Mouse (Mus musculus) adrenal gland, postnatal 25 days (tissue): Measurements from ENCODE around the gene Nck2. TPM values are rescaled to one million over a fixed set of nuclear protein-coding genes. Genes with fewer than 3 reads are reported as not detected.
"Not testable (repeated sequence)": the region's sequence is repeated elsewhere in the genome, so short reads cannot be mapped to it uniquely, and the experiment has no call there.

Experiments used
- DNase-seq: peaks from one replicate; pipeline ENCODE4 v3.0.0; 2021; ENCODE audit warnings: mixed read lengths
- total RNA-seq: library from RNA; stranded (reverse); gene quantifications from 2 replicates; pipeline ENCODE4 v1.2.3, GENCODE M21; 2021

Gene Nck2
- total RNA-seq, 1 experiment from 2014 or later: 33.1 TPM

GRCm38 (mm10) chr1:43534060-43534760, 89.8 kb downstream of the Nck2 start:
- DNase-seq: no peak

GRCm38 (mm10) chr1:43535519-43536000, 91.2 kb downstream of the Nck2 start:
- no peak for DNase-seq

GRCm38 (mm10) chr1:43536266-43536665, 91.9 kb downstream of the Nck2 start:
- DNase-seq: no peak

- DNase-seq: no peak
These were observed 92.6 kb downstream of the Nck2 start for GRCm38 (mm10) chr1:43537021-43537420.

DNA sequence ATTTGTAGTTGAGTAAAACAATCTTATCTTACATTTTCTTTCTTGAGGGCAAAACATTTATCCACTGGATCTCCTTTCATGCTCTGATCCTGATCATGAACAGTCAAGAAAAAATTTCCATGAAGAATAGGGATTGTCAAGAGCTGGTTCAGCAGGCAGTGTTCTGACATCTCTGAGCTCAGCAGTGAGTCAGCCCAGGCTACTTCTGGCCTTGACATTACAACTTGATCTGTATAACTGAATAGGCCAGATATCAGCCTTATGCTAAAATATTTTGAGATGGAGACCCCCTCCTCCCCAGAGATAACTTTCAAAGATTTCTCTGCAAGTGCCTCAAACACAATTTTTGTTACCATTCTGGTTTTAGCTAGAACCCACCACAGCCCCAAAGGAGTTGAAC, 93.1 kb downstream of the Nck2 start:
- no peak for DNase-seq

GRCm38 (mm10) chr1:43538716-43539115, 94.3 kb downstream of the Nck2 start:
- no peak for DNase-seq

DNA sequence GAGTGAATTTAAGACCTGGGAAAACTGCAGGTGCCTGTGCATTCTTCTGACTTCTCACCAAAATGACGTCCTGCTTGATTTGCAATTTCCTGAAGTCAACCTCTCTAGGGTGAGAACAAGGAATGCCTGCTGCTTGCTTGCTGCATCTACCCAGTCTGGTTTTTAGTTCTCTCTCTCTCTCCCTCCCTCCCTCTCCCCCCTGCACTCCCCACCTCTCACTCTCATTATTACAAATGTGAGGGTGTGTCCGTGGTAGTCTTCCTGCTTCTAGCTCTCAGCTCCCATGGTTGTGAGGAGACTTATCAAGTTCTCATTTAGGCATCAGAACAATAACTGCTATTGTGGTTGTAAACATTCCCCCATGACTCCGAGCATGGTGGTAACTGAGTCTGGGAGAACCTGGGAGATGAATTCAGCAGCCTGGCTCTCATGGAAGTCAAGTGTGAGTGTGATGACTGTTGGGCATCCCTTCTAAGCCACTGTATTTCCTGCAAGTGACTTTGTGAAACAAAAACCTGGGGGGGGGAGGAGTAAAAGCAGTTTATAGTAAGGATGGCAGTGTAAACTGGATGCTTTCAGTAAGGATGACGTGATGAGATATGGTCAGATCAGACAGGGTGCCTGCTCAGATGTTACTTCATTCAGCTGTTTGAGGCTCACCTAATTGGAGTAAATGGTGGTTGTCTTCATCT, 95.5 kb downstream of the Nck2 start:
- no peak for DNase-seq

DNA sequence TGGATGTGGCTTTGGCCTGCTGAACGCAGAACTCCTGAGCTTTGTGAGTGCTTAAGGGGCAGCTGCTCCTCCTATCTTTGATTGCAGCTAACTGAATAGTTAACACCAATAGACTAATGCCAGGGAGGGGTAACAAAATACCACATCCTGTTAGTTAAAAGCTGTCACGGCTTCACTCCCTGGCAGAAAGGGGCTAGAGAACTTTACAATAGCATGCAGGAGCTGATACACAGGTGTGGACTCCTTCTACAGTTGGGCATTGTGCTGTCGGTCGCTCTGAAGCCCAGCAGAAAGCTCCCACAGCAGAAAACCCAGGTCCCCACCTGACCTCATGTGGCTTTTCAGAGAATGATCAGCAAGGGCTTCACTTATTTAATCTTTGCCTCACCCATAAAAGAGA, 98.0 kb downstream of the Nck2 start:
- DNase-seq: no peak

DNA sequence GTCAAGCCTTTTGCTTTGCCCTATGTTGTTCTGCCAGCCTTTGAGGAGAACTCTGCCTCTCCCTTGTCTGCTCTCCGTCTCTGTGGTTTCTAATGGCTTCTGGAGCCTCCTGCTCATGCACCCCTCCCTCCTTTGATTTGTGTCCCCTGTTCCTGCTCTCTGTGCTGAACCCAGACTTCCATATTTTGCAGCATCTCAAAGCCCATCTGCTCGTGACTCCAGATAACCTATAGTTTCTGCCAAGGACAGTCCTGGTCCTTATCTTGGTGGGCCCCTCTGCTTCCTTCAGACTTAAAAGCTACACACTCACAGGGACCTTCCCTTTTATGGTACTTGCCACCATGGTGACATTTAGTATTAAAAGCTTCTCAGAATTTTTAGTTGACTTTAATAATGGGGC, 103.3 kb downstream of the Nck2 start:
- no peak for DNase-seq

DNA sequence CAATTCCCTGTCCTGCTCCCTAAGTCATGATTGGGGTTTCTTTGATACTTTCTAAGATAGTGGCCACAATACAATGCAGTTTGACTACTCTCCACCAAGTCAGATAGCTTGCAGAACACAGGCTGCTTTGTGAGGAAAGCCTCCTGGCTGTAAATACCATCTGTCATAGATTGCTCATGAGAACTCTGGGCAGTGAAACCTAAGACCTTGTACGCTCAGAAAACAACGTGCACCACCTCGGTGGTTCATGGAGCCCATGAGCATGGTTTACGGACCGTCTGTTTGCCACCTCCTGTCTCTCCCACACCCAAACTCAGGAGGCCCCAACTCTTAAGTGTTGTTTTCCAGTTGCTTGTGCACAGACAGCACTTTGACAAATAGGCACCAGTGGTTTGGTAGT, 104.4 kb downstream of the Nck2 start:
- DNase-seq: no peak

- no peak for DNase-seq
These were observed 106.1 kb downstream of the Nck2 start for GRCm38 (mm10) chr1:43550525-43550924.

DNA sequence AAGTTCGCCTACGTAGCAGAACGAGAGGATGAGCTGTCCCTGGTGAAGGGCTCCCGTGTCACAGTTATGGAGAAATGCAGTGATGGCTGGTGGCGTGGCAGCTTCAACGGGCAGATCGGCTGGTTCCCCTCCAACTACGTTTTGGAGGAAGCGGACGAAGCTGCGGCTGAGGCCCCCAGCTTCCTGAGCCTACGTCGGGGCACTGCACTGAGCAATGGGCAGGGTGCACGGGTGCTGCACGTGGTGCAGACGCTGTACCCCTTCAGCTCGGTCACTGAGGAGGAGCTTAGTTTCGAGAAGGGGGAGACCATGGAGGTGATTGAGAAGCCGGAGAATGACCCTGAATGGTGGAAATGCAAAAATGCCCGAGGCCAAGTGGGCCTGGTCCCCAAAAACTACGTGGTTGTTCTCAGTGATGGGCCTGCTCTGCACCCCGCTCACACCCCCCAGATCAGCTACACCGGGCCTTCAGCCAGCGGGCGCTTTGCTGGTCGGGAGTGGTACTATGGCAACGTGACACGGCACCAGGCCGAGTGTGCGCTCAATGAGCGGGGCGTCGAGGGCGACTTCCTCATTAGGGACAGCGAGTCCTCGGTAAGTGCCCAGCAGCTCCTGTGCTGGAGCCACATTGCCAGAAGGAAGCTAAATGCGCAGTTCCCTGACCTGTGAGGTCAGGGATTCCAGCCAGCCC, 109.8 kb downstream of the Nck2 start:
- not testable (repeated sequence) for DNase-seq

- no peak for DNase-seq
These were observed 111.0 kb downstream of the Nck2 start for GRCm38 (mm10) chr1:43555222-43555974.

GRCm38 (mm10) chr1:43558329-43558728, 114.0 kb downstream of the Nck2 start:
- DNase-seq: no peak

DNA sequence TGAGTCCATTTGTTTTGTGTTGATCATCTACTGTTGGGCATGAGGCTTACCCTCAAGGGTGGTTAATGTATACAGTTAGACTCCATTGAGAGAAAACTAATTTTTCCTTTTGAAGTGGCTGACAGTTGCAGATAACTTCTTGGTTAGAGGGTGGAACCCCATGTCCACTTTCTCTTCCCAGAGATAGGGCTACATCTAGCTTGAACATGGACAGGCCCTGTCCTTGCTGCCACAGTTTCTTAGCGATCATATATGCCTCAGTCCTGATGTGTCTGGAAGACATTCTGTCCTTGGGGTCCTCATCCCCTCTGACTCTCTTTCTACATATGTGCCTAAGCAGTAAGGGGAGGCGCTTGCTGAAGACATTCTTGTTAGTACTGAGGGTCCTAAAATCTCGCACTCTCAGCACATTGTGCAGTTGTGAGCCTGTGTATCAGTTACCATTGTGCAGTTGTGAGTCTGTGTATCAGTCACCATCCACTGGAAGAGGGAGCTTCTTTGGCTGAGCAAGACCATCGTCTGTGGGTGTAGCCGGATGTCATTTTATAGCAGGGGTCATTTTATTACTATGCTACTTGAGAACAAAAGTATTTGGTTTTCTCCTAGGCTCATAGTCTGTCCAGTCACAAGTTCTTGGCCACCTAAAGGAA, 114.8 kb downstream of the Nck2 start:
- no peak for DNase-seq

DNA sequence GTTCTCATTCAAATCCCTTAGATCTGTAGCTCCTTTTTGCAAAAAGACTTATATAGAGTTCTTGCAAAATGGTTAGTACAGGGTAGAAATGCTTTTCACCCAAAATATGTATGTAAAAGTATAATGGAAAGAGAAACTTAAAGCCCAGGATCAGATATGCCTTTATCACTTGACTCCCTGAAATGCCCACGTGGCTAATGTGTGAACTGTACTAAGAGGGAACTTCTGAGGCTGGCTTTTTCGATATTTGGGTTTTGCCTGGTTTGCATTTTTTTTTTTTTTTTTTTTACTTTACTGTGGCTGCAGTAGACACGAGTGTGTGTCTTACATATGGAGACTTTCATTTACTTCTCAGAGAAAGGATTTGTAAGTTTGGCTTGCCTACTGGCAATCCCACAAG, 116.7 kb downstream of the Nck2 start:
- DNase-seq: no peak

- DNase-seq: no peak
These were observed 117.8 kb downstream of the Nck2 start for GRCm38 (mm10) chr1:43562002-43562666.

GRCm38 (mm10) chr1:43565260-43565659, 120.9 kb downstream of the Nck2 start:
- no peak for DNase-seq

DNA sequence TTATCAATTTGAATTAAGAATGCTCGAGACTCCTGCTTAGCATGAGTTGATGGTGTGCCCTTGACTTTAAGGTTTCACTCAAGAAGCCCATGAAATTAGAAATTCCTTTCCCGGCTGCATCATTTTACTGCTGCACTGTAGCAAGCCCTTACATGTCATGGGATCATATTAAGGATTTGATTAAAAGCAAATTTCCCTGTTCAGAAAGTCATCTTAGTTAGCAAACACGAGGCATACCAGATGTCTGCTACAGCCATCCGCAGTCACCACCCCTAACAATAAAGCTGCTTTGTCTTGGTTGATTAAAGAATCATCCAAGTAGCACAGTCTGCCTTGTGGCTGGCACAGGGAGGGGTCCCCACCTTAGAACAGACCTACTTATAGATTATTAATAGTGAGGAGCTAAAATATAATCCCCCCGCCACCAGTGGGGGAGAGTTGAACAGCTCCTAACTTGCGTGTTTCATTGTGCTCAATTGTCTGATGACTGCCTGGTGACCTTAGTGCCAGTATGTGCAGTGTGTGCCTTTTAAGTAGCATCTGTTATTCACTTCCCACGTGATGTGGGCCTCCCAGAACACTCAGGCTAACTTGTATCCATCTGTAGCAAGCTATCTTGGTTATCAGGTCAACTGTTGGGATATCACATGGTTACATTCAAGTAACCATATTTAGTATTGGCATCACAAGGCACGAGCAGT, 122.4 kb downstream of the Nck2 start:
- DNase-seq: no peak

GRCm38 (mm10) chr1:43568824-43569223, 124.4 kb downstream of the Nck2 start:
- no peak for DNase-seq

GRCm38 (mm10) chr1:43571105-43571504, 126.7 kb downstream of the Nck2 start:
- no peak for DNase-seq
